In genomic region chr12:16075962-16076361, GRCm38 (mm10) we compare ENCODE assay signal across 27 mouse cellular contexts.
DNase-seq lines count a peak whose midpoint lies in the region; TF ChIP-seq lines count a peak whose summit lies in the region.
"Had no signal": no experiment of that assay in that cellular context is flagged by ENCODE, and none has a peak within 500 bp of the region (broad histone marks: within the 10 kb centered on the region; RNA-seq: fewer than 3 reads in every experiment).

No protein-coding gene starts in this region.

- WGBS in lung, adult 2 months = 72% methylated on average over 2 of the region's 2 CpGs

- TF ChIP-seq CTCF in lung, adult 2 months (IDR thresholded peaks at IDR 0.05; ENCODE audit: insufficient read depth, low read length) = no peak
- TF ChIP-seq CTCF in gastrocnemius, adult 2 months (IDR thresholded peaks at IDR 0.05) = peak; percentile 12; the same call in 1 of the 2 replicates

- no peak overlapping the region for H3K4me3 ChIP-seq in lung, adult 2 months (replicated peaks; ENCODE audit: extremely low read depth, low read depth, low read length)
- no peak overlapping the region for H3K4me3 ChIP-seq in gastrocnemius, adult 2 months
- H3K4me3 ChIP-seq: embryonic facial prominence, embryonic 12.5 days; forebrain, embryonic 10.5 days; forebrain, embryonic 15.5 days; limb, embryonic 12.5 days; liver, embryonic 15.5 days; midbrain, embryonic 13.5 days; neural tube, embryonic 13.5 days had no signal

- intact Hi-C loops in heart, postnatal 25 days (cut with DNase I) = no loop called here
- intact Hi-C loops in gastrocnemius, adult 2 months (cut with DNase I) = no loop called here
- intact Hi-C loops in left cerebral cortex, postnatal 25 days (cut with DNase I) = no loop called here

- no peaks in the 10 kb centered on the region for H3K4me1 ChIP-seq in lung, adult 2 months (ENCODE audit: control insufficient read depth, insufficient read depth, low read length)
- H3K4me1 ChIP-seq: embryonic facial prominence, embryonic 12.5 days; forebrain, embryonic 10.5 days; forebrain, embryonic 15.5 days; limb, embryonic 12.5 days; liver, embryonic 15.5 days; midbrain, embryonic 13.5 days; neural tube, embryonic 13.5 days had no signal

- DNase-seq in heart, adult 11 months = peak; percentile 91
- no peak for DNase-seq in heart, postnatal 25 days (ENCODE audit: low spot score)
- peak; percentile 32 for DNase-seq in lung, postnatal 10 days
- DNase-seq in lung, adult 2 months = no peak
- peak; percentile 28 for DNase-seq in gastrocnemius, adult 2 months
- peak; percentile 46 for DNase-seq in skeletal muscle tissue, adult 2 months (ENCODE audit: low read depth, low spot score)
- DNase-seq in left cerebral cortex, postnatal 25 days (ENCODE audit: low spot score in 2 of 2) = no peak
- no peak for DNase-seq in adrenal gland, adult 2 months
- DNase-seq: adrenal gland, postnatal 10 days; cerebellum, adult 11 months; cerebellum, adult 9-10 months; cerebellum, postnatal 36 days; kidney, adult 8-10 months; kidney, postnatal 10 days; retina, postnatal 1 day; right cerebral cortex, postnatal 14 days; thymus, adult 18-20 months; thymus, postnatal 25 days had no signal

- TF ChIP-seq POLR2A in lung, adult 2 months (IDR thresholded peaks at IDR 0.05; ENCODE audit: borderline replicate concordance, extremely low read depth, low read depth, low read length) = no peak

- peak overlapping the region; percentile 50 for H3K27ac ChIP-seq in gastrocnemius, adult 2 months
- H3K27ac ChIP-seq: embryonic facial prominence, embryonic 12.5 days; forebrain, embryonic 10.5 days; forebrain, embryonic 15.5 days; limb, embryonic 12.5 days; liver, embryonic 15.5 days; macrophage; midbrain, embryonic 13.5 days; neural tube, embryonic 13.5 days; stomach, postnatal 0 days had no signal

Comparison
In these comparisons a context has a peak if more than half of its experiments do, and no peak if none do; other contexts are left out.
1. DNase-seq: peak in heart, adult 11 months (single experiment), lung, postnatal 10 days (single experiment), gastrocnemius, adult 2 months (single experiment) and skeletal muscle tissue, adult 2 months (single experiment); none in heart, postnatal 25 days (single experiment), lung, adult 2 months (single experiment), left cerebral cortex, postnatal 25 days (0 of 2) and adrenal gland, adult 2 months (single experiment).